Mouse (Mus musculus) gastrocnemius, adult 2 months (tissue): ENCODE data around the gene Fxn. TPM values are rescaled to one million over a fixed set of nuclear protein-coding genes. Genes with fewer than 3 reads are reported as not detected.

Experiments used
- DNase-seq: peaks from one replicate; pipeline ENCODE4 v3.0.0; 2022
- H3K27ac ChIP-seq: fragments of 200-600 bp; 2 replicates; pipeline ENCODE4 v1.8.1; 2022; ENCODE audit warnings: mild to moderate bottlenecking
- H3K4me3 ChIP-seq: fragments of 200-600 bp; 2 replicates; pipeline ENCODE4 v1.8.1; 2022; ENCODE audit warnings: mild to moderate bottlenecking, moderate library complexity
- CTCF ChIP-seq: fragments of 200-600 bp; IDR thresholded peaks from 2 replicates; pipeline ENCODE4 v1.8.1; 2022; ENCODE audit warnings: antibody characterized with exemption, mild to moderate bottlenecking, moderate library complexity
- intact Hi-C: fragments of 180-260 bp; cut with DNase I; formaldehyde crosslinking; loops from one replicate; pipeline ENCODE4 v1.15.1; 2025
- total RNA-seq, 2 experiments: library from RNA; stranded (reverse); gene quantifications; 2 replicates each; pipeline ENCODE4 v1.2.3; 2021

The Fxn gene
- total RNA-seq, 2 experiments from 2014 or later, result 19.7 to 19.8 TPM

GRCm38 (mm10) chr19:24281288-24281980 is 1.0 kb upstream of the Fxn start:
- no peak overlapping the region for H3K27ac ChIP-seq
- intact Hi-C loops, result loop anchor here (2.0 kb wide), 1 partner anchor 595 kb away; the partner anchor contains the start of gene Ptar1
- TF ChIP-seq CTCF, result no peak
- no peak for DNase-seq
- H3K4me3 ChIP-seq, result peak overlapping the region; percentile 90; the same call in 1 of the 2 replicates

GRCm38 (mm10) chr19:24279706-24280600 is 452 bp downstream of the Fxn start:
- DNase-seq, result peak; percentile 90
- intact Hi-C loops, result loop anchor here (2.0 to 10.0 kb wide), 3 partner anchors 315 to 593 kb away; partner anchors contain the start of gene Ptar1
- peak; percentile 78 for TF ChIP-seq CTCF
- Histone ChIP-seq H3K27ac (peak overlapping the region; percentile 97), H3K4me3 (peak overlapping the region; percentile 90)

- Histone ChIP-seq H3K27ac (no peak overlapping the region), H3K4me3 (no peak overlapping the region; the same call in 1 of the 2 replicates)
- TF ChIP-seq CTCF, result no peak
- intact Hi-C loops, result loop anchor here (10.0 kb wide), 2 partner anchors 314 to 414 kb away; no protein-coding TSS in a partner anchor
- no peak for DNase-seq
Measured at GRCm38 (mm10) chr19:24278859-24279258, 1.5 kb downstream of the Fxn start.

- intact Hi-C loops, result loop anchor here (10.0 kb wide), 2 partner anchors 309 to 409 kb away; no protein-coding TSS in a partner anchor
- Histone ChIP-seq H3K27ac (no peak overlapping the region), H3K4me3 (no peak overlapping the region)
- no peak for TF ChIP-seq CTCF
- DNase-seq, result no peak
Measured at GRCm38 (mm10) chr19:24274281-24274680, 6.1 kb downstream of the Fxn start.

GRCm38 (mm10) chr19:24271746-24272426 is 8.5 kb downstream of the Fxn start:
- H3K4me3 ChIP-seq, result peak overlapping the region; percentile 61
- peak; percentile 86 for DNase-seq
- intact Hi-C loops, result loop anchor here (1.0 to 10.0 kb wide), 3 partner anchors 119 to 407 kb away; no protein-coding TSS in a partner anchor
- TF ChIP-seq CTCF, result peak; percentile 89
- H3K27ac ChIP-seq, result peak overlapping the region; percentile 56

GRCm38 (mm10) chr19:24271326-24271725 is 9.1 kb downstream of the Fxn start:
- intact Hi-C loops, result loop anchor here (1.0 to 10.0 kb wide), 3 partner anchors 118 to 407 kb away; no protein-coding TSS in a partner anchor
- peak; percentile 46 for DNase-seq
- peak overlapping the region; percentile 61 for H3K4me3 ChIP-seq
- peak overlapping the region; percentile 56 for H3K27ac ChIP-seq
- TF ChIP-seq CTCF, result no peak

- intact Hi-C loops, result no loop called here
- H3K4me3 ChIP-seq, result no peak overlapping the region
- no peak for DNase-seq
- H3K27ac ChIP-seq, result no peak overlapping the region
- no peak for TF ChIP-seq CTCF
Measured at GRCm38 (mm10) chr19:24268531-24268930, 11.9 kb downstream of the Fxn start.

GRCm38 (mm10) chr19:24266046-24266830 is 14.2 kb downstream of the Fxn start:
- Histone ChIP-seq H3K4me3 (no peak overlapping the region), H3K27ac (no peak overlapping the region)
- TF ChIP-seq CTCF, result no peak
- DNase-seq, result no peak
- intact Hi-C loops, result no loop called here

- Histone ChIP-seq H3K4me3 (no peak overlapping the region), H3K27ac (no peak overlapping the region)
- intact Hi-C loops, result loop anchor here (2.0 to 5.0 kb wide), 2 partner anchors 43 to 112 kb away; no protein-coding TSS in a partner anchor
- peak; percentile 91 for TF ChIP-seq CTCF
- DNase-seq, result peak; percentile 82
Measured at GRCm38 (mm10) chr19:24264991-24265390, 15.4 kb downstream of the Fxn start.

- Histone ChIP-seq H3K4me3 (no peak overlapping the region), H3K27ac (no peak overlapping the region)
- intact Hi-C loops, result loop anchor here (5.0 kb wide), 1 partner anchor 40 kb away; no protein-coding TSS in a partner anchor
- TF ChIP-seq CTCF, result no peak
- no peak for DNase-seq
Measured at GRCm38 (mm10) chr19:24262736-24263135, 17.7 kb downstream of the Fxn start.
